Mouse (Mus musculus): ENCODE results near the gene Bcl2l12. TPM values are rescaled to one million over a fixed set of nuclear protein-coding genes. Genes with fewer than 3 reads are reported as not detected.

The Bcl2l12 gene
- 11.4 and 14.4 TPM in 2 replicates for polyA plus RNA-seq (2012; rRNA removed)
- polyA plus RNA-seq (2014; fragmentation: Nextera tagmentation; extraction: Ambion mirVana): 11.7 and 11.9 TPM in 2 replicates

GRCm38 (mm10) chr7:44998501-44998955, at the start of gene Bcl2l12:
TSS of gene Bcl2l12 (minus strand) at chr7:44998712.
- Histone ChIP-seq H3K36me3 (replicated peaks; ENCODE audit: control insufficient read depth, insufficient read depth, low read depth) (peaks cover 36% of the 10 kb centered on the region), H3K9ac (replicated peaks) (peak within 1 kb of the TSS; percentile 83), H3K4me1 (replicated peaks; ENCODE audit: control insufficient read depth in 2 of 2, insufficient read depth in 2 of 2, low read length in 1 of 2) (peaks cover 7 to 11% of the 10 kb centered on the region in 2 experiments; a peak in 3 of 4 replicates), H3K27me3 (ENCODE audit: control insufficient read depth, insufficient read depth, low read length) (no peaks in the 10 kb centered on the region), H3K27ac (peak within 1 kb of the TSS; percentile 91), H3K4me2 (ENCODE audit: low read depth) (peak within 1 kb of the TSS; percentile 99), H3K9me3 (ENCODE audit: control insufficient read depth, low read length) (no peaks in the 10 kb centered on the region), H3K4me3 (ENCODE audit: insufficient read depth in 1 of 2, low read depth in 2 of 2, low read length in 2 of 2) (peak within 1 kb of the TSS; percentile 74 to 81)
- peak in 1 of 3 experiments; percentile 50 for DNase-seq (ENCODE audit: low read depth in 3 of 3, low spot score in 3 of 3)
- TF ChIP-seq EP300 (IDR thresholded peaks at IDR 0.05; ENCODE audit: low read depth) (no peak), CTCF (IDR thresholded peaks at IDR 0.05; ENCODE audit: low read depth) (no peak)
- peak; percentile 5; the same call in 1 of the 2 replicates for ATAC-seq (ENCODE audit: insufficient read depth)
- WGBS (ENCODE audit: insufficient replicate concordance): under 1% methylated on average over 18 of the region's 18 CpGs

- Histone ChIP-seq H3K9me3 (ENCODE audit: control insufficient read depth, low read length) (no peaks in the 10 kb centered on the region), H3K9ac (replicated peaks) (no peak overlapping the region), H3K4me2 (ENCODE audit: low read depth) (no peak overlapping the region), H3K36me3 (replicated peaks; ENCODE audit: control insufficient read depth, insufficient read depth, low read depth) (peaks cover 19% of the 10 kb centered on the region), H3K4me3 (ENCODE audit: insufficient read depth in 1 of 2, low read depth in 2 of 2, low read length in 2 of 2) (no peak overlapping the region), H3K27ac (no peak overlapping the region), H3K4me1 (replicated peaks; ENCODE audit: control insufficient read depth in 2 of 2, insufficient read depth in 2 of 2, low read length in 1 of 2) (peaks cover 9 to 14% of the 10 kb centered on the region in 2 experiments), H3K27me3 (ENCODE audit: control insufficient read depth, insufficient read depth, low read length) (no peaks in the 10 kb centered on the region)
- TF ChIP-seq EP300 (IDR thresholded peaks at IDR 0.05; ENCODE audit: low read depth): no peak
- no peak for TF ChIP-seq CTCF (IDR thresholded peaks at IDR 0.05; ENCODE audit: low read depth)
- 92% methylated on average over 14 of the region's 14 CpGs for WGBS (ENCODE audit: insufficient replicate concordance)
- ATAC-seq (ENCODE audit: insufficient read depth) (no peak), DNase-seq (ENCODE audit: low read depth in 3 of 3, low spot score in 3 of 3) (no peak)
Observed at GRCm38 (mm10) chr7:45047491-45047890, 49.0 kb upstream of the Bcl2l12 start.

GRCm38 (mm10) chr7:45046853-45047350, 48.4 kb upstream of the Bcl2l12 start:
- no peak for TF ChIP-seq CTCF (IDR thresholded peaks at IDR 0.05; ENCODE audit: low read depth)
- TF ChIP-seq EP300 (IDR thresholded peaks at IDR 0.05; ENCODE audit: low read depth): no peak
- no peak for ATAC-seq (ENCODE audit: insufficient read depth)

GRCm38 (mm10) chr7:45045741-45046140, 47.2 kb upstream of the Bcl2l12 start:
- 86% methylated on average over 22 of the region's 22 CpGs for WGBS (ENCODE audit: insufficient replicate concordance)
- H3K4me1 ChIP-seq (replicated peaks; ENCODE audit: control insufficient read depth in 2 of 2, insufficient read depth in 2 of 2, low read length in 1 of 2): peaks cover 0 to under 1% of the 10 kb centered on the region in 2 experiments; a peak in 1 of 4 replicates
- no peaks in the 10 kb centered on the region for H3K27me3 ChIP-seq (ENCODE audit: control insufficient read depth, insufficient read depth, low read length)
- H3K4me3 ChIP-seq (ENCODE audit: insufficient read depth in 1 of 2, low read depth in 2 of 2, low read length in 2 of 2): no peak overlapping the region
- no peak overlapping the region for H3K9ac ChIP-seq (replicated peaks)
- no peaks in the 10 kb centered on the region for H3K9me3 ChIP-seq (ENCODE audit: control insufficient read depth, low read length)
- TF ChIP-seq CTCF (IDR thresholded peaks at IDR 0.05; ENCODE audit: low read depth) (no peak), EP300 (IDR thresholded peaks at IDR 0.05; ENCODE audit: low read depth) (no peak)
- no peak overlapping the region for H3K27ac ChIP-seq
- DNase-seq (ENCODE audit: low read depth in 3 of 3, low spot score in 3 of 3): no peak
- no peak overlapping the region for H3K4me2 ChIP-seq (ENCODE audit: low read depth)
- peaks cover 29% of the 10 kb centered on the region for H3K36me3 ChIP-seq (replicated peaks; ENCODE audit: control insufficient read depth, insufficient read depth, low read depth)
- no peak for ATAC-seq (ENCODE audit: insufficient read depth)

More at GRCm38 (mm10) chr7:45046853-45047350, 48.4 kb upstream of the Bcl2l12 start:
- Histone ChIP-seq H3K4me1 (replicated peaks; ENCODE audit: control insufficient read depth in 2 of 2, insufficient read depth in 2 of 2, low read length in 1 of 2) (peaks cover 8 to 11% of the 10 kb centered on the region in 2 experiments), H3K4me3 (ENCODE audit: insufficient read depth in 1 of 2, low read depth in 2 of 2, low read length in 2 of 2) (no peak overlapping the region), H3K4me2 (ENCODE audit: low read depth) (no peak overlapping the region), H3K9ac (replicated peaks) (no peak overlapping the region), H3K27ac (no peak overlapping the region), H3K9me3 (ENCODE audit: control insufficient read depth, low read length) (no peaks in the 10 kb centered on the region), H3K27me3 (ENCODE audit: control insufficient read depth, insufficient read depth, low read length) (no peaks in the 10 kb centered on the region), H3K36me3 (replicated peaks; ENCODE audit: control insufficient read depth, insufficient read depth, low read depth) (peaks cover 25% of the 10 kb centered on the region)
- 88% methylated on average over 26 of the region's 26 CpGs for WGBS (ENCODE audit: insufficient replicate concordance)
- no peak for DNase-seq (ENCODE audit: low read depth in 3 of 3, low spot score in 3 of 3)

- no peaks in the 10 kb centered on the region for H3K27me3 ChIP-seq (ENCODE audit: control insufficient read depth, insufficient read depth, low read length)
- 90% methylated on average over 14 of the region's 14 CpGs for WGBS (ENCODE audit: insufficient replicate concordance)
- H3K4me1 ChIP-seq (replicated peaks; ENCODE audit: control insufficient read depth in 2 of 2, insufficient read depth in 2 of 2, low read length in 1 of 2): no peaks in the 10 kb centered on the region
- DNase-seq (ENCODE audit: low read depth in 3 of 3, low spot score in 3 of 3) (no peak), ATAC-seq (ENCODE audit: insufficient read depth) (no peak)
- no peak overlapping the region for H3K9ac ChIP-seq (replicated peaks)
- no peak overlapping the region for H3K4me3 ChIP-seq (ENCODE audit: insufficient read depth in 1 of 2, low read depth in 2 of 2, low read length in 2 of 2)
- no peak overlapping the region for H3K4me2 ChIP-seq (ENCODE audit: low read depth)
- no peaks in the 10 kb centered on the region for H3K9me3 ChIP-seq (ENCODE audit: control insufficient read depth, low read length)
- no peak overlapping the region for H3K27ac ChIP-seq
- no peak for TF ChIP-seq CTCF (IDR thresholded peaks at IDR 0.05; ENCODE audit: low read depth)
- TF ChIP-seq EP300 (IDR thresholded peaks at IDR 0.05; ENCODE audit: low read depth): no peak
- peaks cover 26% of the 10 kb centered on the region for H3K36me3 ChIP-seq (replicated peaks; ENCODE audit: control insufficient read depth, insufficient read depth, low read depth)
Observed at GRCm38 (mm10) chr7:45043307-45043706, 44.8 kb upstream of the Bcl2l12 start.

All from liver, embryonic 14.5 days (tissue).